Mouse (Mus musculus) ES-E14 (cell line): ENCODE data around the gene Ppp1r1c. TPM values are rescaled to one million over a fixed set of nuclear protein-coding genes. Genes with fewer than 3 reads are reported as not detected.

Experiments used
- DNase-seq: peaks from one replicate; pipeline ENCODE4 v3.0.0-alpha.2; 2013; ENCODE audit warnings: low read depth, low spot score
- H3K27ac ChIP-seq: 2 replicates; pipeline ENCODE4 v1.5.1; 2012; ENCODE audit warnings: low read depth, mild to moderate bottlenecking, low read length, moderate library complexity, mixed read lengths; ENCODE audit not compliant: poor library complexity, insufficient read depth, severe bottlenecking
- H3K36me3 ChIP-seq: 2 replicates; pipeline ENCODE4 v1.6.1; 2012; ENCODE audit warnings: mild to moderate bottlenecking, low read length, moderate library complexity, mixed read lengths; ENCODE audit not compliant: control insufficient read depth, poor library complexity, insufficient read depth, severe bottlenecking
- H3K4me1 ChIP-seq, 2 experiments: fragments of 150-350 bp in 1 of 2; sonication (generic) in 1 of 2; 2 replicates each; pipeline ENCODE4 v1.6.1; 2012; ENCODE audit warnings: low read length in 2 of 2, mild to moderate bottlenecking in 1 of 2, mixed read lengths in 1 of 2; ENCODE audit not compliant: control insufficient read depth in 2 of 2, insufficient read depth in 2 of 2, poor library complexity in 1 of 2
- H3K4me3 ChIP-seq, 2 experiments: fragments of 150-350 bp in 1 of 2; sonication (generic) in 1 of 2; 2 replicates each; pipeline ENCODE4 v1.5.1; 2012; ENCODE audit warnings: low read length in 2 of 2, low read depth in 1 of 2, mild to moderate bottlenecking in 1 of 2, mixed read lengths in 1 of 2; ENCODE audit not compliant: insufficient read depth in 1 of 2, poor library complexity in 1 of 2, severe bottlenecking in 1 of 2
- H3K9ac ChIP-seq: 2 replicates; pipeline ENCODE4 v1.6.1; 2012; ENCODE audit warnings: low read depth, mild to moderate bottlenecking, low read length, mixed read lengths; ENCODE audit not compliant: poor library complexity, insufficient read depth, severe bottlenecking
- H3K9me3 ChIP-seq: fragments of 150-350 bp; sonication (generic); 2 replicates; pipeline ENCODE4 v1.6.1; 2012; ENCODE audit warnings: low read depth, mild to moderate bottlenecking, low read length; ENCODE audit not compliant: control insufficient read depth, insufficient read depth
- CHD2 ChIP-seq: IDR thresholded peaks from 2 replicates; pipeline ENCODE4 v1.6.1; 2014; ENCODE audit warnings: mild to moderate bottlenecking, low read depth, low read length, inconsistent platforms
- HCFC1 ChIP-seq: IDR thresholded peaks from 2 replicates; pipeline ENCODE4 v1.6.1; 2012; ENCODE audit warnings: low read length, inconsistent platforms, borderline replicate concordance; ENCODE audit not compliant: insufficient read depth
- MAFK ChIP-seq: IDR thresholded peaks from 2 replicates; pipeline ENCODE4 v1.6.1; 2014; ENCODE audit warnings: mild to moderate bottlenecking, low read depth, low read length, inconsistent platforms; ENCODE audit not compliant: insufficient read depth
- ZC3H11A ChIP-seq: IDR thresholded peaks from 2 replicates; pipeline ENCODE4 v1.6.1; 2012; ENCODE audit warnings: low read depth, mild to moderate bottlenecking, inconsistent platforms, low read length, borderline replicate concordance
- ZNF384 ChIP-seq: IDR thresholded peaks from 2 replicates; pipeline ENCODE4 v1.6.1; 2012; ENCODE audit warnings: low read depth, low read length, inconsistent platforms
- in situ Hi-C, 2 experiments: fragments of 600-800 bp; cut with MboI; formaldehyde crosslinking; loops; one replicate each; pipeline ENCODE4 v1.15.1; 2025; ENCODE audit warnings: low sequenced_read_pairs in 2 of 2, inconsistent platforms in 1 of 2; ENCODE audit not compliant: unreplicated experiment in 2 of 2
- total RNA-seq: library from RNA; depleted of rRNA; stranded (reverse); fragments of 300-350 nt; gene quantifications from 2 replicates; pipeline ENCODE4 v1.2.3, GENCODE M21; 2012

The Ppp1r1c gene
- total RNA-seq, 1 experiment, result not detected

- no peaks in the 10 kb centered on the region for H3K36me3 ChIP-seq
- H3K9me3 ChIP-seq, result no peaks in the 10 kb centered on the region
- no peaks in the 10 kb centered on the region for H3K4me1 ChIP-seq
- H3K9ac ChIP-seq, result no peak overlapping the region
- in situ Hi-C loops, result no loop called here
- TF ChIP-seq ZNF384 (no peak), MAFK (no peak), HCFC1 (no peak), CHD2 (no peak), ZC3H11A (no peak)
- no peak for DNase-seq
- no peak overlapping the region for H3K4me3 ChIP-seq
- H3K27ac ChIP-seq, result no peak overlapping the region
Observed at GRCm38 (mm10) chr2:79690838-79691237, 16.7 kb upstream of the Ppp1r1c start.

GRCm38 (mm10) chr2:79695190-79695589, 12.4 kb upstream of the Ppp1r1c start:
- H3K4me3 ChIP-seq, result no peak overlapping the region
- in situ Hi-C loops, result no loop called here
- no peaks in the 10 kb centered on the region for H3K4me1 ChIP-seq
- no peak for TF ChIP-seq CHD2
- no peak for TF ChIP-seq HCFC1
- no peak for TF ChIP-seq ZC3H11A
- TF ChIP-seq MAFK, result no peak
- TF ChIP-seq ZNF384, result no peak
- no peaks in the 10 kb centered on the region for H3K36me3 ChIP-seq
- H3K9me3 ChIP-seq, result no peaks in the 10 kb centered on the region
- H3K9ac ChIP-seq, result no peak overlapping the region
- no peak for DNase-seq
- no peak overlapping the region for H3K27ac ChIP-seq

DNA sequence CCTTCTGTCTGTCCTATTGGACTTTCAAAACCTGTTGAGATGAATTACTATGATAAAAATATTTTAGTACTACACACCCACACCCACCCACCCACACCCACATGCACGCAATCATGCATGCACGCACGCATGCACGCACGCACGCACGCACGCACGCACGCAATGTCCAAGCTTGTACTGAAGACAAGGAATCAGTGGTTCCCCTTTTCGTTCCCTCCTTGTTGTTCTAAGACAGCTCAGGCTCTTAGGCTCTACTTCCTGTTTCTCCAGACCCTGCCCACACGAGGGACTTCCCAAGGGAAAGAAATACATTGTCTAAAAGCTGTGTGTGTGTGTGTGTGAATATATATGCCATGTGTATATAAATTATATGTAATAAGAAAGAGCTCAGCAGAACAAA, 11.6 kb upstream of the Ppp1r1c start:
- Histone ChIP-seq H3K36me3 (no peaks in the 10 kb centered on the region), H3K4me1 (no peaks in the 10 kb centered on the region), H3K9me3 (no peaks in the 10 kb centered on the region), H3K9ac (no peak overlapping the region), H3K27ac (no peak overlapping the region), H3K4me3 (no peak overlapping the region)
- DNase-seq, result no peak
- in situ Hi-C loops, result no loop called here
- TF ChIP-seq MAFK (no peak), ZNF384 (no peak), ZC3H11A (no peak), HCFC1 (no peak), CHD2 (no peak)

- in situ Hi-C loops, result no loop called here
- Histone ChIP-seq H3K9ac (no peak overlapping the region), H3K4me3 (no peak overlapping the region), H3K4me1 (no peaks in the 10 kb centered on the region), H3K36me3 (no peaks in the 10 kb centered on the region), H3K9me3 (no peaks in the 10 kb centered on the region), H3K27ac (no peak overlapping the region)
- DNase-seq, result no peak
- TF ChIP-seq HCFC1 (no peak), MAFK (no peak), ZC3H11A (no peak), CHD2 (no peak), ZNF384 (no peak)
Observed at GRCm38 (mm10) chr2:79696478-79697230, 10.9 kb upstream of the Ppp1r1c start.

DNA sequence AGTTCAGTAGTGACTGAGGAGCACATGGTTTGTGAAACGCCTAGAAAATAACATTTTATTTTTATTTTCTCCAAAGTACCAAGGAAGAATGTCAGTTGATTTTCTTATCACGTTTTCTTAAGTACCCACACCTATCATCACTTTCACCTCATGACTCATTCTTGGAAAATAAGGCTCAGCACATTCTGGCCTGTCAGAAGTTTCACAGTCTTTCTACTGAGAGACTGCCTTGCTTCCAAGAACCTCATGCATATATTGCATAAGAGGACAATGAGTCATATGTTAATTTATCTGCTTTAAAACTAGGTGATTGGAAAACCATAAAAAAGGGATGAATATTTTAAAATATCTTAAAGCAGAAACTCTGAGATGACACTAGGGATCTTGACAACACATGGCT, 9.4 kb upstream of the Ppp1r1c start:
- Histone ChIP-seq H3K27ac (no peak overlapping the region), H3K4me3 (no peak overlapping the region), H3K9ac (no peak overlapping the region), H3K36me3 (no peaks in the 10 kb centered on the region), H3K9me3 (no peaks in the 10 kb centered on the region), H3K4me1 (no peaks in the 10 kb centered on the region)
- in situ Hi-C loops, result no loop called here
- TF ChIP-seq CHD2 (no peak), HCFC1 (no peak)
- DNase-seq, result no peak
